Mouse (Mus musculus): ENCODE data around the gene Klrg2. TPM values are rescaled to one million over a fixed set of nuclear protein-coding genes. Genes with fewer than 3 reads are reported as not detected.

Klrg2 gene
- polyA plus RNA-seq, 1 experiment: 0.86 TPM

- Histone ChIP-seq H3K4me1 (ENCODE audit: control insufficient read depth, insufficient read depth, low read length) (no peaks in the 10 kb centered on the region), H3K4me3 (ENCODE audit: control insufficient read depth, low read depth, low read length) (no peak overlapping the region), H3K27me3 (ENCODE audit: control insufficient read depth, insufficient read depth, low read length) (no peaks in the 10 kb centered on the region), H3K27ac (ENCODE audit: control insufficient read depth, insufficient read depth, low read depth, low read length) (no peak overlapping the region), H3K36me3 (ENCODE audit: control insufficient read depth, insufficient read depth, low read length) (peaks cover 1% of the 10 kb centered on the region; the same call in 1 of the 2 replicates)
- TF ChIP-seq CTCF (IDR thresholded peaks at IDR 0.05; ENCODE audit: control insufficient read depth, insufficient read depth, insufficient replicate concordance, low read depth, low read length) (no peak), POLR2A (IDR thresholded peaks at IDR 0.05; ENCODE audit: control insufficient read depth, low read depth, low read length) (no peak)
Measured at GRCm38 (mm10) chr6:38581711-38582110, 55.3 kb downstream of the Klrg2 start.

- TF ChIP-seq POLR2A (IDR thresholded peaks at IDR 0.05; ENCODE audit: control insufficient read depth, low read depth, low read length) (no peak), CTCF (IDR thresholded peaks at IDR 0.05; ENCODE audit: control insufficient read depth, insufficient read depth, insufficient replicate concordance, low read depth, low read length) (no peak)
- Histone ChIP-seq H3K27me3 (ENCODE audit: control insufficient read depth, insufficient read depth, low read length) (no peaks in the 10 kb centered on the region), H3K4me3 (ENCODE audit: control insufficient read depth, low read depth, low read length) (no peak overlapping the region), H3K36me3 (ENCODE audit: control insufficient read depth, insufficient read depth, low read length) (no peaks in the 10 kb centered on the region), H3K27ac (ENCODE audit: control insufficient read depth, insufficient read depth, low read depth, low read length) (no peak overlapping the region), H3K4me1 (ENCODE audit: control insufficient read depth, insufficient read depth, low read length) (no peaks in the 10 kb centered on the region)
Measured at GRCm38 (mm10) chr6:38580112-38580857, 56.8 kb downstream of the Klrg2 start.

GRCm38 (mm10) chr6:38576096-38576495 is 60.9 kb downstream of the Klrg2 start:
- H3K27me3 ChIP-seq (ENCODE audit: control insufficient read depth, insufficient read depth, low read length): no peaks in the 10 kb centered on the region
- no peak overlapping the region for H3K27ac ChIP-seq (ENCODE audit: control insufficient read depth, insufficient read depth, low read depth, low read length)
- H3K4me3 ChIP-seq (ENCODE audit: control insufficient read depth, low read depth, low read length): no peak overlapping the region
- TF ChIP-seq CTCF (IDR thresholded peaks at IDR 0.05; ENCODE audit: control insufficient read depth, insufficient read depth, insufficient replicate concordance, low read depth, low read length) (no peak), POLR2A (IDR thresholded peaks at IDR 0.05; ENCODE audit: control insufficient read depth, low read depth, low read length) (no peak)
- no peaks in the 10 kb centered on the region for H3K4me1 ChIP-seq (ENCODE audit: control insufficient read depth, insufficient read depth, low read length)
- H3K36me3 ChIP-seq (ENCODE audit: control insufficient read depth, insufficient read depth, low read length): peaks cover 5% of the 10 kb centered on the region

Other genes with a start within 250 kb of the Klrg2 start
- 23.1 and 25.5 TPM in 2 replicates for gene Ubn2, start 203.3 kb downstream of the Klrg2 start, polyA plus RNA-seq (2012; rRNA removed)
- gene Fmc1, start 103.7 kb downstream of the Klrg2 start, polyA plus RNA-seq (2012; rRNA removed): 64.0 and 74.2 TPM in 2 replicates
- 25.4 and 30.9 TPM in 2 replicates for gene Luc7l2, start 85.9 kb downstream of the Klrg2 start, polyA plus RNA-seq (2012; rRNA removed)
- 0.41 and 0.61 TPM in 2 replicates for gene Clec2l, start 25.8 kb upstream of the Klrg2 start, polyA plus RNA-seq (2012; rRNA removed)
- gene Tbxas1, start 238.2 kb upstream of the Klrg2 start, polyA plus RNA-seq (2012; rRNA removed): 0.16 and 0.53 TPM in 2 replicates
- 32.7 and 33.9 TPM in 2 replicates for gene Hipk2, start 238.9 kb upstream of the Klrg2 start, polyA plus RNA-seq (2012; rRNA removed)